Mouse (Mus musculus) adrenal gland, postnatal 10 days (tissue): ENCODE results near the gene Plxna2. TPM values are rescaled to one million over a fixed set of nuclear protein-coding genes. Genes with fewer than 3 reads are reported as not detected.

Experiments used
- DNase-seq: peaks from one replicate; pipeline ENCODE4 v3.0.0; 2021; ENCODE audit warnings: mixed read lengths
- total RNA-seq, 2 experiments: library from RNA; stranded (reverse); gene quantifications; 2 replicates each; pipeline ENCODE4 v1.2.3; 2021

Plxna2 gene
- total RNA-seq, 2 experiments from 2014 or later = 14.2 to 16.8 TPM

- no peak for DNase-seq
Observed at GRCm38 (mm10) chr1:194706566-194706965, 88.5 kb downstream of the Plxna2 start.

GRCm38 (mm10) chr1:194712373-194712772 lies 94.4 kb downstream of the Plxna2 start:
- DNase-seq = no peak

GRCm38 (mm10) chr1:194714138-194715031 lies 96.4 kb downstream of the Plxna2 start:
- no peak for DNase-seq

- no peak for DNase-seq
Observed at GRCm38 (mm10) chr1:194717451-194717874, 99.4 kb downstream of the Plxna2 start.

GRCm38 (mm10) chr1:194720406-194720805 lies 102.4 kb downstream of the Plxna2 start:
- no peak for DNase-seq

- no peak for DNase-seq
Observed at GRCm38 (mm10) chr1:194721260-194721659, 103.2 kb downstream of the Plxna2 start.

- peak; percentile 85 for DNase-seq
Observed at GRCm38 (mm10) chr1:194722329-194722728, 104.3 kb downstream of the Plxna2 start.

GRCm38 (mm10) chr1:194734836-194735235 lies 116.8 kb downstream of the Plxna2 start:
- no peak for DNase-seq

GRCm38 (mm10) chr1:194739894-194740293 lies 121.9 kb downstream of the Plxna2 start:
- peak; percentile 13 for DNase-seq

- DNase-seq = no peak
Observed at GRCm38 (mm10) chr1:194742901-194743422, 124.9 kb downstream of the Plxna2 start.

GRCm38 (mm10) chr1:194745177-194745934 lies 127.3 kb downstream of the Plxna2 start:
- DNase-seq = no peak

- peak; percentile 84 for DNase-seq
Observed at GRCm38 (mm10) chr1:194746332-194747249, 128.6 kb downstream of the Plxna2 start.

GRCm38 (mm10) chr1:194747258-194747657 lies 129.2 kb downstream of the Plxna2 start:
- DNase-seq = no peak

GRCm38 (mm10) chr1:194753168-194753567 lies 135.2 kb downstream of the Plxna2 start:
- DNase-seq = peak; percentile 64

- no peak for DNase-seq
Observed at GRCm38 (mm10) chr1:194756001-194756400, 138.0 kb downstream of the Plxna2 start.

- DNase-seq = no peak
Observed at GRCm38 (mm10) chr1:194756409-194756808, 138.4 kb downstream of the Plxna2 start.

GRCm38 (mm10) chr1:194756863-194757262 lies 138.8 kb downstream of the Plxna2 start:
- no peak for DNase-seq

- DNase-seq = peak; percentile 42
Observed at GRCm38 (mm10) chr1:194761432-194762212, 143.6 kb downstream of the Plxna2 start.

GRCm38 (mm10) chr1:194762896-194763295 lies 144.9 kb downstream of the Plxna2 start:
- no peak for DNase-seq

GRCm38 (mm10) chr1:194764951-194765350 lies 146.9 kb downstream of the Plxna2 start:
- no peak for DNase-seq

GRCm38 (mm10) chr1:194768799-194769198 lies 150.8 kb downstream of the Plxna2 start:
- no peak for DNase-seq
